Mouse (Mus musculus): ENCODE measurements around the gene Vwce. TPM values are rescaled to one million over a fixed set of nuclear protein-coding genes. Genes with fewer than 3 reads are reported as not detected.

The Vwce gene
- total RNA-seq, 2 experiments from 2014 or later, result 1.3 to 1.8 TPM

- no peak for DNase-seq
- intact Hi-C loops (cut with DNase I), result no loop called here
These were observed 55.6 kb downstream of the Vwce start for GRCm38 (mm10) chr19:10689470-10690166.

- intact Hi-C loops (cut with DNase I), result no loop called here
These were observed 56.3 kb downstream of the Vwce start for GRCm38 (mm10) chr19:10690336-10690735.

GRCm38 (mm10) chr19:10691121-10691520 lies 57.1 kb downstream of the Vwce start:
- no peak for DNase-seq
- intact Hi-C loops (cut with DNase I), result no loop called here

More at GRCm38 (mm10) chr19:10690336-10690735, 56.3 kb downstream of the Vwce start:
- no peak for DNase-seq

GRCm38 (mm10) chr19:10691660-10692059 lies 57.6 kb downstream of the Vwce start:
- intact Hi-C loops (cut with DNase I), result no loop called here
- no peak for DNase-seq

- no peak for DNase-seq
- intact Hi-C loops (cut with DNase I), result no loop called here
These were observed 58.3 kb downstream of the Vwce start for GRCm38 (mm10) chr19:10692361-10692760.

- no peak for DNase-seq
- intact Hi-C loops (cut with DNase I), result no loop called here
These were observed 60.1 kb downstream of the Vwce start for GRCm38 (mm10) chr19:10693926-10694682.

GRCm38 (mm10) chr19:10695801-10696200 lies 61.8 kb downstream of the Vwce start:
- DNase-seq, result no peak
- intact Hi-C loops (cut with DNase I), result no loop called here

GRCm38 (mm10) chr19:10698131-10698991 lies 64.3 kb downstream of the Vwce start:
- DNase-seq, result no peak
- intact Hi-C loops (cut with DNase I), result no loop called here

GRCm38 (mm10) chr19:10699851-10700250 lies 65.8 kb downstream of the Vwce start:
- DNase-seq, result no peak
- intact Hi-C loops (cut with DNase I), result no loop called here

GRCm38 (mm10) chr19:10701013-10701726 lies 67.2 kb downstream of the Vwce start:
- no peak for DNase-seq
- intact Hi-C loops (cut with DNase I), result no loop called here

GRCm38 (mm10) chr19:10702125-10702524 lies 68.1 kb downstream of the Vwce start:
- intact Hi-C loops (cut with DNase I), result no loop called here
- DNase-seq, result no peak

GRCm38 (mm10) chr19:10703470-10703869 lies 69.5 kb downstream of the Vwce start:
- DNase-seq, result peak; percentile 57
- intact Hi-C loops (cut with DNase I), result no loop called here

GRCm38 (mm10) chr19:10707087-10707875 lies 73.3 kb downstream of the Vwce start:
- intact Hi-C loops (cut with DNase I), result no loop called here

GRCm38 (mm10) chr19:10707881-10708280 lies 73.9 kb downstream of the Vwce start:
- DNase-seq, result no peak
- intact Hi-C loops (cut with DNase I), result no loop called here

More at GRCm38 (mm10) chr19:10707087-10707875, 73.3 kb downstream of the Vwce start:
- DNase-seq, result no peak

GRCm38 (mm10) chr19:10708900-10709299 lies 74.9 kb downstream of the Vwce start:
- no peak for DNase-seq
- intact Hi-C loops (cut with DNase I), result no loop called here

GRCm38 (mm10) chr19:10709360-10710087 lies 75.5 kb downstream of the Vwce start:
- intact Hi-C loops (cut with DNase I), result loop anchor here (5.0 kb wide), 2 partner anchors 158 to 173 kb away; partner anchors contain the start of genes Tmem109 and Tmem132a
- DNase-seq, result peak; percentile 100

- DNase-seq, result peak; percentile 88
- intact Hi-C loops (cut with DNase I), result loop anchor here (5.0 kb wide), 2 partner anchors 157 to 172 kb away; partner anchors contain the start of genes Tmem109 and Tmem132a
These were observed 76.1 kb downstream of the Vwce start for GRCm38 (mm10) chr19:10710088-10710511.

GRCm38 (mm10) chr19:10710751-10711150 lies 76.7 kb downstream of the Vwce start:
- no peak for DNase-seq
- intact Hi-C loops (cut with DNase I), result loop anchor here (5.0 kb wide), 2 partner anchors 157 to 172 kb away; partner anchors contain the start of genes Tmem109 and Tmem132a
